Mouse (Mus musculus) limb, embryonic 15.5 days (tissue): Measurements from ENCODE around the gene Psen2. TPM values are rescaled to one million over a fixed set of nuclear protein-coding genes. Genes with fewer than 3 reads are reported as not detected.

ENCODE experiments used
- ATAC-seq: fragments of 200-750 bp; cut with Nextera tagmentation; 2 replicates; pipeline ENCODE4 v1.8.0; 2017; ENCODE audit warnings: low read depth, moderate TSS enrichment; ENCODE audit not compliant: insufficient number of reproducible peaks, low FRiP score, low TSS enrichment
- H3K27ac ChIP-seq: fragments of 300-500 bp; sonication (generic); 2 replicates; pipeline ENCODE4 v1.5.1; 2015; ENCODE audit warnings: moderate library complexity, mild to moderate bottlenecking, inconsistent platforms
- H3K27me3 ChIP-seq: fragments of 300-500 bp; sonication (generic); 2 replicates; pipeline ENCODE4 v1.6.1; 2015; ENCODE audit warnings: inconsistent platforms
- H3K36me3 ChIP-seq: fragments of 300-500 bp; sonication (generic); 2 replicates; pipeline ENCODE4 v1.6.1; 2015; ENCODE audit warnings: inconsistent platforms
- H3K4me1 ChIP-seq: fragments of 300-500 bp; sonication (generic); 2 replicates; pipeline ENCODE4 v1.6.1; 2015; ENCODE audit warnings: inconsistent platforms
- H3K4me2 ChIP-seq: fragments of 300-500 bp; sonication (generic); 2 replicates; pipeline ENCODE4 v1.6.1; 2015; ENCODE audit warnings: mild to moderate bottlenecking, inconsistent platforms
- H3K4me3 ChIP-seq: fragments of 300-500 bp; sonication (generic); 2 replicates; pipeline ENCODE4 v1.5.1; 2015; ENCODE audit warnings: mild to moderate bottlenecking, inconsistent platforms
- H3K9ac ChIP-seq: fragments of 300-500 bp; sonication (generic); 2 replicates; pipeline ENCODE4 v1.6.1; 2015; ENCODE audit warnings: inconsistent platforms
- H3K9me3 ChIP-seq: fragments of 300-500 bp; sonication (generic); 2 replicates; pipeline ENCODE4 v1.6.1; 2016; ENCODE audit warnings: inconsistent platforms
- WGBS: fragments of 180-500 bp; shearing (Covaris S2); methylation state at CpG from one replicate; pipeline ENCODE4 v1.1.7; 2015; 5-methylcytosine and 5-hydroxymethylcytosine counted together
- polyA plus RNA-seq: library from polyadenylated mRNA; unstranded; fragments of >200 nt; fragmentation: Nextera tagmentation; extraction: Ambion mirVana; gene quantifications from 2 replicates; pipeline ENCODE4 v1.2.1, GENCODE M21; 2015

The Psen2 gene
- polyA plus RNA-seq, 1 experiment from 2014 or later, result 18.1 TPM

- WGBS, result 1% methylated on average over 33 of the region's 33 CpGs
- peak overlapping the region; percentile 68 for H3K9ac ChIP-seq
- H3K4me2 ChIP-seq, result peak overlapping the region; percentile 99
- H3K9me3 ChIP-seq, result no peaks in the 10 kb centered on the region
- no peaks in the 10 kb centered on the region for H3K36me3 ChIP-seq
- H3K27me3 ChIP-seq, result 0 out of 2 replicates have a peak, but pooled peaks cover 4% of the 10 kb centered on the region
- H3K4me3 ChIP-seq, result peak overlapping the region; percentile 77
- no peak overlapping the region for H3K27ac ChIP-seq
- 0 out of 2 replicates have a peak, but pooled peaks have one; percentile 7 for ATAC-seq
- H3K4me1 ChIP-seq, result peaks cover 12% of the 10 kb centered on the region
Observed at GRCm38 (mm10) chr1:180255294-180256117, 7.7 kb downstream of the Psen2 start.

- WGBS, result 86% methylated on average over 5 of the region's 5 CpGs
- H3K4me3 ChIP-seq, result no peak overlapping the region
Observed at GRCm38 (mm10) chr1:180254316-180254715, 8.9 kb downstream of the Psen2 start.

DNA sequence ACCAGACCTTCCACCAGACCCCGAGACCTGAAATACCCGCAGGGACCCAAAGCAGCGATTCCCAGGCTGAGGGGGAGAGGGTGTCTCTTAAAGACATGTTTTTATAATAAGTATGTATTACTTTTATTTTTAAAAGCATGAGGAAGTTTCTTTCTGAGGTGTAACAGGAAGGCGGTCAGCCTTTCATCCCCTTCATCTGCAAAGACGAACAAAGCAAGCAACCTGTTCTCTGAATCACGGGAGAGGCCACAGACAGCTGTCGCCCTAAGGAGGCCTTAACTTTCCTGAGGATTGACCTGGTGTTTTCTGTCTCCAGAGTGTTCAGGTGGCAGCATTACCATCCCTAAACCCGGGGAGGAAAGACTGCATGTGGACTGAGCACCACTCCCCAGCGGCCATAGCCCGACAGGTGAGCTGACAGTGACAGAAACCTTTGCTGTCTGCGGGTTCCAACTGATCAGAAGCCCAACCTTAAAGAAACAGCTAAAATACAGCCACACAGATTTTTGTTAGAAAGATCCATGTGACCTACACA, 10.5 kb downstream of the Psen2 start:
- WGBS, result 78% methylated on average over 11 of the region's 11 CpGs
- H3K9me3 ChIP-seq, result no peaks in the 10 kb centered on the region
- ATAC-seq, result no peak

More at GRCm38 (mm10) chr1:180254316-180254715, 8.9 kb downstream of the Psen2 start:
- no peak overlapping the region for H3K9ac ChIP-seq
- 0 out of 2 replicates have a peak, but pooled peaks cover 4% of the 10 kb centered on the region for H3K27me3 ChIP-seq
- H3K4me1 ChIP-seq, result peaks cover 22% of the 10 kb centered on the region
- H3K27ac ChIP-seq, result no peak overlapping the region
- no peaks in the 10 kb centered on the region for H3K36me3 ChIP-seq
- H3K9me3 ChIP-seq, result no peaks in the 10 kb centered on the region
- ATAC-seq, result no peak
- H3K4me2 ChIP-seq, result no peak overlapping the region

DNA sequence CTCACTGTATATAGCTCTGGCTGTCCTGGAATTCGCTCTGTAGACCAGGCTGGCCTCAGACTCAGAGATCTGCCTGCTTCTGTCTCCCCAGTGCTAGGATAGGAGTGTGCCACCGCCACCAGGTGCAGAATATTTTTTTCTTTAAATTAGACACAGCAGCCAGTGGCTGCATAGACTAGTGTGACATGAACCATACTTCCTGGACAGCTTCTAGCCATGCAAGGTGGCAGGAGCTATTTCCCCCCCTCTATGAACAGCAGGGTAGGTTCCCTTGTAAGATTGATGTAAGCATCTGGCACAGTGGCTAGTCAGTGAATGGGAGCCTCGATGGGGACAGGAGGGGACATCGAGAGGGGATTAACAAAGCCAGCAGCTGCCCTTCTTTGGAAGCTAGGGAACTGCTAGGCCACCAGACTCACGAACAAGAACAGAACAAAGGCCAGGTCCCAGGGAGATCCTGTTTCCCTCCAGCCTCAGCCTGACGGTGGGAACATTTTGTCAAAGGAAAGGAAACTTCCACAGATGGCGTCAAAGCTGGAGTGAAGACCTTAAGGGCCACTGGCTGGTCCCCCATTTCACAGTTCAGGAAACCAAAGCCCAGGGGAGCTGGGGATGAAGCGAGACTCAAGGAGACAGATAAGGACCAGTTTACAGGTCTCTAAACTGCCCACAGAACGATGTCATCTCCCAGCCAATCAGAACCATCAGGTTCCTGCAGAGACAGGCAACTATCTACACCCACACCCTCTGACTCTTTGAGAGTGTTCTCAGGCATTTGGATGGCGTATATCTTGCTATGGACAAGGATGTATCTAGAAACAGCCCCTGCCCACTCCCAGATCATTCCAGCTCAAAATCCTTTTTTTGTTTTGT, 11.8 kb downstream of the Psen2 start:
- peaks cover 22% of the 10 kb centered on the region for H3K4me1 ChIP-seq
- H3K9ac ChIP-seq, result no peak overlapping the region
- no peak for ATAC-seq
- H3K4me2 ChIP-seq, result no peak overlapping the region
- no peaks in the 10 kb centered on the region for H3K9me3 ChIP-seq
- H3K36me3 ChIP-seq, result no peaks in the 10 kb centered on the region
- 0 out of 2 replicates have a peak, but pooled peaks cover 4% of the 10 kb centered on the region for H3K27me3 ChIP-seq
- 68% methylated on average over 10 of the region's 10 CpGs for WGBS
- H3K27ac ChIP-seq, result no peak overlapping the region
- no peak overlapping the region for H3K4me3 ChIP-seq

More for the DNA sequence above, 10.5 kb downstream of the Psen2 start:
- H3K36me3 ChIP-seq, result no peaks in the 10 kb centered on the region
- H3K4me3 ChIP-seq, result no peak overlapping the region
- H3K27me3 ChIP-seq, result 0 out of 2 replicates have a peak, but pooled peaks cover 4% of the 10 kb centered on the region
- no peak overlapping the region for H3K4me2 ChIP-seq
- no peak overlapping the region for H3K27ac ChIP-seq
- no peak overlapping the region for H3K9ac ChIP-seq
- H3K4me1 ChIP-seq, result peaks cover 22% of the 10 kb centered on the region

DNA sequence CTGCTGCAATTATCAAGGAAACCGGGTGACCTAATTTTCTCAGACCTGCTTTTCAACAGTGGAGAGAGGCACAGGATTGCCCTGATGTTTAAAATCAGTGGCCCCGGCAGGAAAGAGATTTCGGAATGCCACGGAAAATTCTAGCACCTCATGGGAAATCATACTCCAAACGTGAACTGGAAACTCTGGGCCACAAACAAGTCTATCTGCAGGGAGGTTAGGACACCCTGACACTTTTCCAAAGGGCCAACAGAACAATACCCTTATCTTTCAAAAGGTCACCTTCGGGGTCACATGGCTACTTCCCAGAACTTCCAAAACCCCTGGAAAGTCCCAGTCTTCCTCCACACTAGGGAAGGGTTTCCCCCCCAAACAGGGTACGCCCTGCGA, 12.8 kb downstream of the Psen2 start:
- Histone ChIP-seq H3K4me1 (peaks cover 17% of the 10 kb centered on the region), H3K27me3 (0 out of 2 replicates have a peak, but pooled peaks cover 4% of the 10 kb centered on the region), H3K27ac (no peak overlapping the region), H3K9me3 (no peaks in the 10 kb centered on the region), H3K9ac (no peak overlapping the region), H3K4me2 (0 out of 2 replicates have a peak overlapping the region, but pooled peaks have one; percentile 3), H3K36me3 (no peaks in the 10 kb centered on the region), H3K4me3 (no peak overlapping the region)
- ATAC-seq, result no peak
- 59% methylated on average over 8 of the region's 8 CpGs for WGBS

GRCm38 (mm10) chr1:180249666-180250440, 13.4 kb downstream of the Psen2 start:
- ATAC-seq, result no peak
- 0 out of 2 replicates have a peak, but pooled peaks cover 4% of the 10 kb centered on the region for H3K27me3 ChIP-seq
- H3K9ac ChIP-seq, result no peak overlapping the region
- H3K4me2 ChIP-seq, result 0 out of 2 replicates have a peak overlapping the region, but pooled peaks have one; percentile 3
- no peak overlapping the region for H3K27ac ChIP-seq
- no peaks in the 10 kb centered on the region for H3K9me3 ChIP-seq
- no peaks in the 10 kb centered on the region for H3K36me3 ChIP-seq
- 16% methylated on average over 20 of the region's 20 CpGs for WGBS
- no peak overlapping the region for H3K4me3 ChIP-seq
- peaks cover 11% of the 10 kb centered on the region for H3K4me1 ChIP-seq

DNA sequence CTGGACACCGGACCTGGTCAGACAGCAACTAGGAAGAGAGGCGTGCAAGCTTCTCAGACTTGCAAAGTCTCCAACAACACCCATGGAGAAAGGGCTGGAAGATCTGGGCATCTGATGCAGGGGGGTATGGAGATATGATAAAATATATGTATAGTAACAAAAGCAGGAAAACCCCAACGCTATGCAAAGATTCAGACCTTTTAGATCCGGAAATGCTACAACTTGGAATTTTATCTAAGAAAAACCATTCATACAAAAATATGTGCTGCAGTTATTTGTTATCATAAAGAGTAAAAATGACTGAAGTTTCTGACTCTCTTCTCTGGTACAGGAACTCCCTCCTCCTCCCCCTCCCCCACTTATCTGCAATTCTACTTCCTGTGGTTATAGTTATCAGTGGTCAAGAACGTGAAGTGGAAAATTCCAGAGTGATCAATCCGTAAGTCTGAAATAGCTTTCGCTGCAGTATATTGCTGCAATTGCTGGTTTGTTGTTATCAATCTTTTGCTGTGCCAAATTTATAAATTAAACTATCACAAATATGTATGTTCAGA, 14.6 kb downstream of the Psen2 start:
- Histone ChIP-seq H3K9me3 (no peaks in the 10 kb centered on the region), H3K27me3 (no peaks in the 10 kb centered on the region), H3K4me2 (no peak overlapping the region), H3K36me3 (no peaks in the 10 kb centered on the region), H3K4me3 (no peak overlapping the region), H3K4me1 (peaks cover 10% of the 10 kb centered on the region), H3K9ac (no peak overlapping the region), H3K27ac (no peak overlapping the region)
- WGBS, result 86% methylated on average over 7 of the region's 7 CpGs
- ATAC-seq, result no peak

- H3K27me3 ChIP-seq, result no peaks in the 10 kb centered on the region
- no peak for ATAC-seq
- H3K9ac ChIP-seq, result no peak overlapping the region
- H3K4me2 ChIP-seq, result no peak overlapping the region
- no peaks in the 10 kb centered on the region for H3K36me3 ChIP-seq
- H3K4me1 ChIP-seq, result peaks cover 10% of the 10 kb centered on the region
- 85% methylated on average over 7 of the region's 7 CpGs for WGBS
- H3K27ac ChIP-seq, result no peak overlapping the region
- no peak overlapping the region for H3K4me3 ChIP-seq
- no peaks in the 10 kb centered on the region for H3K9me3 ChIP-seq
Observed at GRCm38 (mm10) chr1:180247901-180248300, 15.3 kb downstream of the Psen2 start.

- no peak overlapping the region for H3K4me3 ChIP-seq
- WGBS, result 89% methylated on average over 13 of the region's 13 CpGs
- peaks cover 10% of the 10 kb centered on the region for H3K4me1 ChIP-seq
- H3K27me3 ChIP-seq, result no peaks in the 10 kb centered on the region
- no peak overlapping the region for H3K4me2 ChIP-seq
- H3K9me3 ChIP-seq, result no peaks in the 10 kb centered on the region
- H3K36me3 ChIP-seq, result no peaks in the 10 kb centered on the region
- H3K9ac ChIP-seq, result no peak overlapping the region
- ATAC-seq, result no peak
- H3K27ac ChIP-seq, result no peak overlapping the region
Observed at GRCm38 (mm10) chr1:180245741-180246507, 17.3 kb downstream of the Psen2 start.

- H3K36me3 ChIP-seq, result 0 out of 2 replicates have a peak, but pooled peaks cover 2% of the 10 kb centered on the region
- ATAC-seq, result no peak
- peak overlapping the region; percentile 54; the same call in 1 of the 2 replicates for H3K27ac ChIP-seq
- H3K9ac ChIP-seq, result no peak overlapping the region
- no peak overlapping the region for H3K4me3 ChIP-seq
- H3K27me3 ChIP-seq, result no peaks in the 10 kb centered on the region
- WGBS, result 50% methylated on average over 3 of the region's 3 CpGs
- no peak overlapping the region for H3K4me2 ChIP-seq
- H3K4me1 ChIP-seq, result peaks cover 8% of the 10 kb centered on the region
- H3K9me3 ChIP-seq, result no peaks in the 10 kb centered on the region
Observed at GRCm38 (mm10) chr1:180231729-180232128, 31.5 kb downstream of the Psen2 start.
